ENCODE assay signal across 8 mouse cellular contexts in the genomic region with DNA sequence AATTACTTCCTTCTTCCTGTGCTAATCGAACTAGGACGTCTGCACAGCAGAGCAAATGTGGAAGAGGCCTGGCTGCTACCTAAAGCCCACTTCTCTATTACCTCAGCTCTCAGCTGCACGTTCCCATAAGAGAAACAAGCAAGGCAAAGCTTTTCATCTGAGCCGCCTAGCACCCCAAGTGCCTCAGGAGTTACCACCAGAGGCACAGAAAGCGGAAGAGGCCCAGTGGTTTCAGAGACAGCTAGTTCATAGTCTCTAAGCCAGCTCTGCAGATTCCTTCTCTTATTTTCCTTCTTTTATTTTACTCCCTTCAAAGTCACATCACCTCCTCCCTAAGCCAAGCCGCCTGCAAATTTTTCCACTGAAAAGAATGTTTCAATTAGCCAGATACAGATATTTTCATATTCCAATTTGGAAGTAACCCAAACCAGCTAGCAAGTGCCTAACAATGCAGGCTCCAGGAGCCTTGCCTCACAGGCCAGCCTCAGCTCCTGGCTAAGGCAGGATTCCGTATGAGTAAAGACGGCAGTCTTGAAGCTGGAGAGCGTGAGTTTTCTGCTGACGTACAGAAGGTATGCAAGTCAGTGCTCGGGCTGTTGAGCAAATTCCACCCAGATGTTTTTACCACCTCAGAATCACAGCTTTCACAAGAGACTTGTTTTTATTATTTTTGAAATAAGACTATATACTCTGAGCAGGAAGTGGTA.
DNase-seq lines count a peak whose midpoint lies in the region; ATAC-seq lines count a peak whose summit lies in the region.
"Had no signal": no experiment of that assay in that cellular context is flagged by ENCODE, and none has a peak within 500 bp of the region (broad histone marks: within the 10 kb centered on the region; RNA-seq: fewer than 3 reads in every experiment).

No protein-coding gene starts in this region.

- peaks cover 24% of the 10 kb centered on the region for H3K4me1 ChIP-seq in kidney, embryonic 15.5 days

- ATAC-seq in kidney, embryonic 15.5 days (replicated peaks; ENCODE audit: low FRiP score) = no peak

- no peak overlapping the region for H3K9ac ChIP-seq in kidney, embryonic 15.5 days

- no peak overlapping the region for H3K4me2 ChIP-seq in kidney, embryonic 15.5 days

- 63% methylated on average over 11 of the region's 11 CpGs for WGBS in kidney, embryonic 15.5 days

- DNase-seq in kidney, adult 18-20 months = no peak
- DNase-seq in Muller cell, postnatal 12 days (ENCODE audit: inconsistent ontology term) = peak; percentile 64
- DNase-seq in fibroblast of lung, adult 2 months (ENCODE audit: low read depth) = peak; percentile 75
- DNase-seq in naive thymus-derived CD4-positive, alpha-beta T cell, adult 2 months (ENCODE audit: low read depth) = peak; percentile 53
- no peak for DNase-seq in c-Kit-positive CD71-positive TER-119-positive erythroid progenitor cells, embryonic 14.5 days (ENCODE audit: low spot score)
- DNase-seq in yolk sac, embryonic 10.5 days (ENCODE audit: low spot score) = no peak

- H3K27ac ChIP-seq in kidney, embryonic 15.5 days = 0 out of 2 replicates have a peak overlapping the region, but pooled peaks have one; percentile 14
- H3K27ac ChIP-seq: macrophage had no signal

- H3K36me3 ChIP-seq in kidney, embryonic 15.5 days = no peaks in the 10 kb centered on the region

- no peaks in the 10 kb centered on the region for H3K9me3 ChIP-seq in kidney, embryonic 15.5 days (replicated peaks)

- H3K27me3 ChIP-seq in kidney, embryonic 15.5 days = no peaks in the 10 kb centered on the region

- no peak overlapping the region for H3K4me3 ChIP-seq in kidney, embryonic 15.5 days (replicated peaks)

Comparison
In these comparisons a context has a peak if more than half of its experiments do, and no peak if none do; other contexts are left out.
1. DNase-seq: peak in Muller cell, postnatal 12 days (single experiment), fibroblast of lung, adult 2 months (single experiment) and naive thymus-derived CD4-positive, alpha-beta T cell, adult 2 months (single experiment); none in kidney, adult 18-20 months (single experiment), c-Kit-positive CD71-positive TER-119-positive erythroid progenitor cells, embryonic 14.5 days (single experiment) and yolk sac, embryonic 10.5 days (single experiment).